Mouse (Mus musculus): ENCODE results near the gene Krtap31-2. TPM values are rescaled to one million over a fixed set of nuclear protein-coding genes. Genes with fewer than 3 reads are reported as not detected.

Krtap31-2 gene
- polyA plus RNA-seq, 1 experiment, result not detected

GRCm38 (mm10) chr11:99982731-99983130 lies 46.6 kb downstream of the Krtap31-2 start:
- TF ChIP-seq POLR2A (IDR thresholded peaks at IDR 0.05; ENCODE audit: borderline replicate concordance, insufficient read depth, low read length) (no peak), CTCF (IDR thresholded peaks at IDR 0.05; ENCODE audit: borderline replicate concordance, insufficient read depth, low read depth, low read length) (no peak)
- 93% methylated on average over 9 of the region's 9 CpGs for WGBS

DNA sequence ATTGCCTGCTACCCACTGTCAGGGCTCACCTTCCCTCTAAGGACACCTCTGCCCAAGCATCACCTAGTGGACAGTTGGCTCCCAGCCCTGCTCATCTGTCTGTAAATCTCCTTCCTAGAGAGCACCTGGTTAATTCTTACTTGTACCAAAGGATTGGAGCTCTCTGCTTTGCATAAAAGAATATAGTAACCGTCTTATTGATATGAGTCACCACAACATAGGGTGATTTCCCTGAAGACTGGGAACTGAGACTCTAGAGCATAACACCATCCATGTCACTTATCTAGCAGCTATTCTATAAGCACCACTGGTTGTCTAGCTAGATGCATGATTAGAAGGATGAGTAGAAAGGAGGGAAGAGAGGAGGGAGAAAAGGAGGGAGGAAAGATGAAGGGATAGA lies 47.4 kb downstream of the Krtap31-2 start:
- 98% methylated on average over 1 of the region's 1 CpGs for WGBS
- H3K4me3 ChIP-seq (replicated peaks; ENCODE audit: insufficient read depth, low read depth, low read length), result no peak overlapping the region
- TF ChIP-seq CTCF (IDR thresholded peaks at IDR 0.05; ENCODE audit: borderline replicate concordance, insufficient read depth, low read depth, low read length) (no peak), POLR2A (IDR thresholded peaks at IDR 0.05; ENCODE audit: borderline replicate concordance, insufficient read depth, low read length) (no peak)
- DNase-seq, result no peak
- H3K4me1 ChIP-seq (ENCODE audit: control insufficient read depth, insufficient read depth, low read length), result peaks cover 15% of the 10 kb centered on the region
- no peaks in the 10 kb centered on the region for H3K27me3 ChIP-seq (ENCODE audit: control insufficient read depth, insufficient read depth, low read length)
- no peak overlapping the region for H3K27ac ChIP-seq (ENCODE audit: insufficient read depth, low read length)

More at GRCm38 (mm10) chr11:99982731-99983130, 46.6 kb downstream of the Krtap31-2 start:
- no peak for DNase-seq
- peaks cover 15% of the 10 kb centered on the region for H3K4me1 ChIP-seq (ENCODE audit: control insufficient read depth, insufficient read depth, low read length)
- H3K4me3 ChIP-seq (replicated peaks; ENCODE audit: insufficient read depth, low read depth, low read length), result no peak overlapping the region
- H3K27ac ChIP-seq (ENCODE audit: insufficient read depth, low read length), result no peak overlapping the region
- H3K27me3 ChIP-seq (ENCODE audit: control insufficient read depth, insufficient read depth, low read length), result no peaks in the 10 kb centered on the region

DNA sequence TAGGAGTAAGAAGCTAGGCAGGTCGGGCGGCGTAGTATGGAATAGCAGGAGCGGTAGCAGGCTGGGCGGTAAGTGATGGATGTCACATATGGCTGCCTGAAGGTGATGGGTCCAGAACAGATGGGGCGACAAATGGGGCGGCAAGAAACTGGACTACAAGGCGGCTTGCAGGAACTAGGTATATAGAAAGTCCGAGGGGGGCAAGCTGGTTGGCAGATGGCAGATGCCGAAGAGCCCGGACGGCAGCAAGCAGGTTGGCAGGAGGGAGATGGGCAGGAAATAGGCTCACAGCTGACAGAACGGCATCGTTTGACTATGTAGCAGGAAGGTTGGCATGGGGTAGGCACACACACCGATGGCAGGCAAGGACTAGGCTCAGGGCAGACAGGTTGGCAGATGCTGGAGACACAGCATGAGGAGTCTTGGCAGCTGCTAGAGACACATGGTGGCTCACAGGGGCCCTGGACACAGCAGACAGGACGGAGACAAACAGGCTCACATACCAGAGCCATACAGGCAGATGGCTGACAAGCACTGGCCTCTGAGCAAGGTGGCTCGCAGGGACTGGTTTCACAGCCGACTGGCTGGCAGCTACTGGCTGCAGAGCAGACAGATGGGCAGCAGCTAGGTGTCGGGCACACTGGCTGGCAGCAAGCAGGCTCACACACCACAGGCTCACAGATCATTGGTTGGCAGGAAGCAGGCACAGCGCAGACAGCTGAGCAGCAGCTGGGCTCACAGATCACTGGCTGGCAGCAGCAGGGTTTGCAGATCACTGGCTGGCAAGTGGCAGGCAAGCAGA lies 49.4 kb downstream of the Krtap31-2 start:
- H3K4me3 ChIP-seq (replicated peaks; ENCODE audit: insufficient read depth, low read depth, low read length), result no peak overlapping the region
- peak overlapping the region; percentile 26 for H3K27ac ChIP-seq (ENCODE audit: insufficient read depth, low read length)
- TF ChIP-seq CTCF (IDR thresholded peaks at IDR 0.05; ENCODE audit: borderline replicate concordance, insufficient read depth, low read depth, low read length), result no peak
- TF ChIP-seq POLR2A (IDR thresholded peaks at IDR 0.05; ENCODE audit: borderline replicate concordance, insufficient read depth, low read length), result no peak
- no peaks in the 10 kb centered on the region for H3K27me3 ChIP-seq (ENCODE audit: control insufficient read depth, insufficient read depth, low read length)
- H3K4me1 ChIP-seq (ENCODE audit: control insufficient read depth, insufficient read depth, low read length), result peaks cover 15% of the 10 kb centered on the region
- peak; percentile 86 to 91 for DNase-seq
- 10% methylated on average over 20 of the region's 20 CpGs for WGBS

GRCm38 (mm10) chr11:99986180-99986647 lies 50.1 kb downstream of the Krtap31-2 start, which contains the start of gene Krtap16-1:
Gene Krtap16-1 (minus strand): TSS chr11:99986597.
- 71% methylated on average over 8 of the region's 8 CpGs for WGBS
- no peaks in the 10 kb centered on the region for H3K27me3 ChIP-seq (ENCODE audit: control insufficient read depth, insufficient read depth, low read length)

More at GRCm38 (mm10) chr11:99986180-99986647, 50.1 kb downstream of the Krtap31-2 start, which contains the start of gene Krtap16-1:
- Histone ChIP-seq H3K4me1 (ENCODE audit: control insufficient read depth, insufficient read depth, low read length) (peaks cover 15% of the 10 kb centered on the region), H3K27ac (ENCODE audit: insufficient read depth, low read length) (peak within 1 kb of the TSS; percentile 26), H3K4me3 (replicated peaks; ENCODE audit: insufficient read depth, low read depth, low read length) (no peak within 1 kb of the TSS)
- DNase-seq, result no peak
- TF ChIP-seq CTCF (IDR thresholded peaks at IDR 0.05; ENCODE audit: borderline replicate concordance, insufficient read depth, low read depth, low read length) (no peak), POLR2A (IDR thresholded peaks at IDR 0.05; ENCODE audit: borderline replicate concordance, insufficient read depth, low read length) (no peak)

Other genes with a start within 250 kb of the Krtap31-2 start
- not detected in 2 replicates for gene Gm14190, start 245.6 kb upstream of the Krtap31-2 start, polyA plus RNA-seq (2012; rRNA removed)
- not detected in 2 replicates for gene Gm14180, start 202.0 kb upstream of the Krtap31-2 start, polyA plus RNA-seq (2012; rRNA removed)
- not detected in 2 replicates for gene Gm11595, start 163.4 kb upstream of the Krtap31-2 start, polyA plus RNA-seq (2012; rRNA removed)
- not detected in 2 replicates for gene Krtap4-8, start 155.6 kb upstream of the Krtap31-2 start, polyA plus RNA-seq (2012; rRNA removed)
- gene Krtap4-9, start 151.1 kb upstream of the Krtap31-2 start, polyA plus RNA-seq (2012; rRNA removed), result not detected in 2 replicates
- not detected in 2 replicates for gene Gm11596, start 142.8 kb upstream of the Krtap31-2 start, polyA plus RNA-seq (2012; rRNA removed)
- not detected in 2 replicates for gene Gm11569, start 137.4 kb upstream of the Krtap31-2 start, polyA plus RNA-seq (2012; rRNA removed)
- gene Gm11554, start 131.8 kb upstream of the Krtap31-2 start, polyA plus RNA-seq (2012; rRNA removed), result not detected in 2 replicates
- gene Krtap4-13, start 126.4 kb upstream of the Krtap31-2 start, polyA plus RNA-seq (2012; rRNA removed), result not detected in 2 replicates
- not detected in 2 replicates for gene Gm11564, start 120.6 kb upstream of the Krtap31-2 start, polyA plus RNA-seq (2012; rRNA removed)
- not detected in 2 replicates for gene 2300003K06Rik, start 98.2 kb upstream of the Krtap31-2 start, polyA plus RNA-seq (2012; rRNA removed)
- gene Krtap4-16, start 84.7 kb upstream of the Krtap31-2 start, polyA plus RNA-seq (2012; rRNA removed), result not detected in 2 replicates
- not detected in 2 replicates for gene Gm11568, start 78.4 kb upstream of the Krtap31-2 start, polyA plus RNA-seq (2012; rRNA removed)
- gene Gm11559, start 71.8 kb upstream of the Krtap31-2 start, polyA plus RNA-seq (2012; rRNA removed), result not detected in 2 replicates
- gene Krtap9-1, start 62.9 kb upstream of the Krtap31-2 start, polyA plus RNA-seq (2012; rRNA removed), result not detected in 2 replicates
- not detected in 2 replicates for gene Gm11567, start 57.1 kb upstream of the Krtap31-2 start, polyA plus RNA-seq (2012; rRNA removed)
- gene Krtap31-1, start 28.4 kb upstream of the Krtap31-2 start, polyA plus RNA-seq (2012; rRNA removed), result not detected in 2 replicates
- gene Gm11565, start 21.5 kb upstream of the Krtap31-2 start, polyA plus RNA-seq (2012; rRNA removed), result not detected in 2 replicates
- gene Krtap9-5, start 12.2 kb downstream of the Krtap31-2 start, polyA plus RNA-seq (2012; rRNA removed), result not detected in 2 replicates
- not detected in 2 replicates for gene Krtap29-1, start 42.8 kb downstream of the Krtap31-2 start, polyA plus RNA-seq (2012; rRNA removed)
- gene Krtap16-1, start 50.3 kb downstream of the Krtap31-2 start, polyA plus RNA-seq (2012; rRNA removed), result not detected in 2 replicates
- 0.30 and 0.80 TPM in 2 replicates for gene Krtap17-1, start 57.7 kb downstream of the Krtap31-2 start, polyA plus RNA-seq (2012; rRNA removed)
- not detected in 2 replicates for gene Krt33a, start 79.9 kb downstream of the Krtap31-2 start, polyA plus RNA-seq (2012; rRNA removed)
- not detected in 2 replicates for gene Krt33b, start 93.6 kb downstream of the Krtap31-2 start, polyA plus RNA-seq (2012; rRNA removed)
- not detected in 2 replicates for gene Krt34, start 105.3 kb downstream of the Krtap31-2 start, polyA plus RNA-seq (2012; rRNA removed)
- not detected in 2 replicates for gene Krt31, start 114.3 kb downstream of the Krtap31-2 start, polyA plus RNA-seq (2012; rRNA removed)
- gene Krt32, start 151.9 kb downstream of the Krtap31-2 start, polyA plus RNA-seq (2012; rRNA removed), result not detected in 2 replicates
- not detected in 2 replicates for gene Krt35, start 159.9 kb downstream of the Krtap31-2 start, polyA plus RNA-seq (2012; rRNA removed)
- gene Krt36, start 169.3 kb downstream of the Krtap31-2 start, polyA plus RNA-seq (2012; rRNA removed), result not detected in 2 replicates
- gene Krt13, start 185.3 kb downstream of the Krtap31-2 start, polyA plus RNA-seq (2012; rRNA removed), result not detected in 2 replicates
- 0.08 and 0.35 TPM in 2 replicates for gene Krt15, start 199.6 kb downstream of the Krtap31-2 start, polyA plus RNA-seq (2012; rRNA removed)
- 0.36 and 0.51 TPM in 2 replicates for gene Krt19, start 212.4 kb downstream of the Krtap31-2 start, polyA plus RNA-seq (2012; rRNA removed)

All from cerebellum, adult 2 months (tissue).